Mouse (Mus musculus): ENCODE results near the gene Gzmd. TPM values are rescaled to one million over a fixed set of nuclear protein-coding genes. Genes with fewer than 3 reads are reported as not detected.
"Not testable (repeated sequence)": the region's sequence is repeated elsewhere in the genome, so short reads cannot be mapped to it uniquely, and the experiment has no call there.

Gene Gzmd
- not detected in 2 replicates for polyA plus RNA-seq (2016; fragmentation: Nextera tagmentation; extraction: Ambion mirVana)

DNA sequence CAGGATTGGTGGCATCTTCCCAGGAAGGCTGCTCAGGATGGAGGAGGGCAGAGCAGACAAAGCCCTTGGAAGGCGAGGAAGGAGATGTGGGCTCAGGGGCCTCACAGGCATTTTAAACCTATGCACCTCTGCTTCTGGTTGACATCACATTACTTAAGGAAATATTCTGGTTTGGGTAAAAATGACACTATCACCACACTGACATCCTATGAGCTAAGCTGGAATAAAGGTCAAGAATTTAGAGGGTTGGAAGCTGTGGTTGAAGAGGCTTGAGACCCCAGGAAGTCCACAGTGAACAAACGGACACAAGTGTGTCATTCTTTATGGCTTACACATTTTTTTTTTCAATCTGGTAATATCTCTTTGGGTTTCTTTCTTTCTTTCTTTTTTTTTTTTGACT is at the start of gene Gzmd:
Gene Gzmd, minus strand, starts transcription at position 101 of the 400 bp plus-strand sequence.
- WGBS, result 83% methylated on average over 2 of the region's 2 CpGs

GRCm38 (mm10) chr14:56177651-56178050 is 45.2 kb upstream of the Gzmd start:
- not testable (repeated sequence) for H3K27ac ChIP-seq; H3K9me3 ChIP-seq; H3K36me3 ChIP-seq; H3K4me1 ChIP-seq (replicated peaks); H3K27me3 ChIP-seq (ENCODE audit: insufficient read depth, poor library complexity, severe bottlenecking); H3K4me3 ChIP-seq
- peak; percentile 60 for DNase-seq (ENCODE audit: low spot score)
- WGBS, result 30% methylated on average over 8 of the region's 8 CpGs

More for the DNA sequence above, at the start of gene Gzmd:
- H3K27ac ChIP-seq; H3K27me3 ChIP-seq (ENCODE audit: insufficient read depth, poor library complexity, severe bottlenecking); H3K36me3 ChIP-seq; H3K9me3 ChIP-seq; H3K4me1 ChIP-seq (replicated peaks); H3K4me3 ChIP-seq; DNase-seq (ENCODE audit: low spot score): not testable (repeated sequence)

DNA sequence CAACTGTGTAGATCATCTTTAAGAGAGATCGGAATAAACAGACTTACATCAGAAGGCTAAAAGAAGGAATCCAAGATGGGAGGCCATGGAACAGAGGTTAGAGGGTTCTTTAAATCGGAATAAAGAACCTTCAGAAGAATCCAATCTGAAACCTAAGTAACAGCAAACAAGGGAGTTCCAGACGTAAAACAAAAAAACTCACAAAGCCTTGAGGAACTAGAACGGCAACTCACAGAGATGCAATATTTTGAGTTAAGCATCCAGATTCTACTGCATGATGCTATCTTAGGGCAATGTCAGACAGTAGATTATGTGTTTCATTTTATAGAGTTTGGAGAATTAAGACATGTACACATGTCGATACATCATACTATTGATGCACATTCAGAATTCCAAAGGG is 42.1 kb upstream of the Gzmd start, which contains the start of gene Gzmn:
Gene Gzmn, minus strand, starts transcription at position 101 of the 400 bp plus-strand sequence.
- Histone ChIP-seq H3K4me1 (replicated peaks) (no peaks in the 10 kb centered on the region), H3K4me3 (no peak within 1 kb of the TSS), H3K27ac (no peak within 1 kb of the TSS), H3K27me3 (ENCODE audit: insufficient read depth, poor library complexity, severe bottlenecking) (no peaks in the 10 kb centered on the region), H3K9me3 (no peaks in the 10 kb centered on the region), H3K36me3 (no peaks in the 10 kb centered on the region)
- 94% methylated on average over 5 of the region's 5 CpGs for WGBS
- no peak for DNase-seq (ENCODE audit: low spot score)

DNA sequence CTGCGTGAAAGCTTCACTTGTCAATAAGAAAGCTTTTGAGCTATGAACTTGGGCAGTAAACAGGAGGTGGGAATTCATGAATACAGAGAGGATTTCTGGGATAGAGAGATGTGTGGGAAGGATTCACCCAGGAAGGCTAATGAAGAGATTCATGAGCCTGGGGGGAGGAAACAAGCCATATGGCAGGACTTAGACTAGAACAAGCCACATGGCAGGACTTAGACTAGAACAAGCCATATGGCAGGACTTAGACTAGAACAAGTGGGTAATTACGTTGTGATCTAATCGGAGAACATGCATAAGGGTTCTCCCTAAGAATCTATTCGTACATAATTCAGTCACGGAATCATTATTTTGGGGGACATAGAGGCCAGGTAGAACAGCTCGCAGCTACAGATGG is 41.0 kb upstream of the Gzmd start:
- Histone ChIP-seq H3K27ac (no peak overlapping the region), H3K9me3 (no peaks in the 10 kb centered on the region), H3K36me3 (no peaks in the 10 kb centered on the region), H3K4me3 (no peak overlapping the region), H3K27me3 (ENCODE audit: insufficient read depth, poor library complexity, severe bottlenecking) (no peaks in the 10 kb centered on the region), H3K4me1 (replicated peaks) (no peaks in the 10 kb centered on the region)
- DNase-seq (ENCODE audit: low spot score), result no peak
- WGBS, result 90% methylated on average over 6 of the region's 6 CpGs

- H3K4me1 ChIP-seq (replicated peaks), result no peaks in the 10 kb centered on the region
- H3K36me3 ChIP-seq, result no peaks in the 10 kb centered on the region
- no peak overlapping the region for H3K4me3 ChIP-seq
- H3K27ac ChIP-seq, result no peak overlapping the region
- no peaks in the 10 kb centered on the region for H3K27me3 ChIP-seq (ENCODE audit: insufficient read depth, poor library complexity, severe bottlenecking)
- no peaks in the 10 kb centered on the region for H3K9me3 ChIP-seq
- 90% methylated on average over 5 of the region's 5 CpGs for WGBS
- DNase-seq (ENCODE audit: low spot score), result no peak
Observed at GRCm38 (mm10) chr14:56172744-56173143, 40.3 kb upstream of the Gzmd start.

DNA sequence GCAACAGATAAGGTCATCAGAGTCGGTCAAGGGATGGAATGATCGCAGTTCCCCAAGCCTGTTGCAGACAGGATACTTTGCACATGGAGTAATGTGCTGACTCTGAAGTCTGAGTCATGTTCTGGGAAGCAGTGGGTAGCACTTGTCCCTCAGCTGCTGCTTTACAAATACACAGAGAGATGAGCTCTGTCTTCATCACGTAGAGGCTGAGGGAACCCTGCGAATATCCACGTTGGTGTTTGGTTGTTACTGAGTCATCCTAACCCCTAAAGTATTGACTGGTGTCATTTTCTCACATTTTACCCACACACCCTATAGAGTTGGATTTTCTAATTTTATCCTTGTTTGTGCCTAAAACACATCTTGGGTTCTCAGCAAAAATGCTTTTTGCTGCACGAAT is 35.6 kb upstream of the Gzmd start:
- 81% methylated on average over 6 of the region's 6 CpGs for WGBS

DNA sequence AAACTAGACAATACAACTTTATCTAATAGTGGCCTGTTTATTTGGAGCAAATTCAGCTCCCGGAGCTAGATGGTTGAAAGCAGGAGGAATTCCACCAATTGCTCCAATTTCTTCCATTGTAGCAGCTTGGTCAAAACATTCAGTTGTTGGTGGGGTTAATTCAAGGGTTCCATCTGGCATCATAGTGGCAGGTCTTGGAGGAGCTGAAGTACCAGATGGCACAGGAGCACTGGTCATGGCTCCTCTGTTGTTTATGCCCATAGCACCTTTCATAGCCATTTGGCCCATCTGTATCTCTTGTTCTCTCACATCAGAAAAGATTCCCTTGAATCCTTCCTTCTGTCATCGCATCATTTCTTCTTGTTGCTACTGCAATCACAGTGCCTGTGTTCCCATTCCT is 29.7 kb upstream of the Gzmd start:
- Histone ChIP-seq H3K4me1 (replicated peaks) (peaks cover 4% of the 10 kb centered on the region), H3K4me3 (no peak overlapping the region), H3K27ac (no peak overlapping the region), H3K36me3 (no peaks in the 10 kb centered on the region), H3K27me3 (ENCODE audit: insufficient read depth, poor library complexity, severe bottlenecking) (no peaks in the 10 kb centered on the region), H3K9me3 (no peaks in the 10 kb centered on the region)
- 89% methylated on average over 2 of the region's 2 CpGs for WGBS
- DNase-seq (ENCODE audit: low spot score), result no peak

More for the DNA sequence above, 35.6 kb upstream of the Gzmd start:
- no peak overlapping the region for H3K27ac ChIP-seq
- DNase-seq (ENCODE audit: low spot score), result no peak
- no peaks in the 10 kb centered on the region for H3K36me3 ChIP-seq
- no peaks in the 10 kb centered on the region for H3K27me3 ChIP-seq (ENCODE audit: insufficient read depth, poor library complexity, severe bottlenecking)
- H3K4me1 ChIP-seq (replicated peaks), result peaks cover 9% of the 10 kb centered on the region
- H3K4me3 ChIP-seq, result no peak overlapping the region
- H3K9me3 ChIP-seq, result no peaks in the 10 kb centered on the region

- H3K9me3 ChIP-seq; H3K4me3 ChIP-seq; H3K27me3 ChIP-seq (ENCODE audit: insufficient read depth, poor library complexity, severe bottlenecking); H3K36me3 ChIP-seq; H3K4me1 ChIP-seq (replicated peaks); H3K27ac ChIP-seq; DNase-seq (ENCODE audit: low spot score): not testable (repeated sequence)
- WGBS, result 92% methylated on average over 2 of the region's 2 CpGs
Observed at GRCm38 (mm10) chr14:56159479-56159878, 27.1 kb upstream of the Gzmd start, which contains the start of gene Gzmg. Gene Gzmg, minus strand, starts transcription at chr14:56159579.

DNA sequence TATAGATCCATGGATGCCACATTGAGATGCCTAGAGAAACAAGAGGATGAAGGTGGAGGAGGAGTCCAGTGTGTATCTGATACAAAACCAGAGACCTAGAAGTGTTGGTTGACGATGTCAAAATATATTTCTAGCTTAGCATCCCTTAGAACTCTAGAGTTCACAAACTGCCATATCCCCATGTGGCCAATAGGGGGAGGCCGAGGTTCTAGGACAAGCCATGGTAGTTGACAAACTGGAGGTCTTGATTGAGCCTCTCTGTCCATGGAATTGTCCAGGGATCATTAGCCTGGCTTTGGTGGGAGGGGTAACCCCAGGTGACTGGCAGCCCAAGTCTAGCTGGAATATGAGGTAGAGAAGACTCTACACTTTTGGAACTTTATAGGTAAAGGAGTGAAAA is 22.9 kb upstream of the Gzmd start:
- Histone ChIP-seq H3K36me3 (no peaks in the 10 kb centered on the region), H3K27ac (no peak overlapping the region), H3K27me3 (ENCODE audit: insufficient read depth, poor library complexity, severe bottlenecking) (no peaks in the 10 kb centered on the region), H3K4me1 (replicated peaks) (no peaks in the 10 kb centered on the region), H3K4me3 (no peak overlapping the region), H3K9me3 (no peaks in the 10 kb centered on the region)
- WGBS, result 68% methylated on average over 2 of the region's 2 CpGs
- no peak for DNase-seq (ENCODE audit: low spot score)

- 85% methylated on average over 1 of the region's 1 CpGs for WGBS
- not testable (repeated sequence) for H3K9me3 ChIP-seq; H3K4me1 ChIP-seq (replicated peaks); DNase-seq (ENCODE audit: low spot score); H3K27me3 ChIP-seq (ENCODE audit: insufficient read depth, poor library complexity, severe bottlenecking); H3K4me3 ChIP-seq; H3K36me3 ChIP-seq; H3K27ac ChIP-seq
Observed at GRCm38 (mm10) chr14:56133675-56134074, 1.3 kb upstream of the Gzmd start.

- Histone ChIP-seq H3K27me3 (ENCODE audit: insufficient read depth, poor library complexity, severe bottlenecking) (no peaks in the 10 kb centered on the region), H3K4me1 (replicated peaks) (no peaks in the 10 kb centered on the region), H3K9me3 (no peaks in the 10 kb centered on the region), H3K36me3 (no peaks in the 10 kb centered on the region), H3K4me3 (no peak overlapping the region), H3K27ac (no peak overlapping the region)
- 45% methylated on average over 3 of the region's 3 CpGs for WGBS
- DNase-seq (ENCODE audit: low spot score), result no peak
Observed at GRCm38 (mm10) chr14:56128341-56128740, 4.1 kb downstream of the Gzmd start.

- Histone ChIP-seq H3K27ac (no peak overlapping the region), H3K9me3 (no peaks in the 10 kb centered on the region), H3K36me3 (no peaks in the 10 kb centered on the region), H3K27me3 (ENCODE audit: insufficient read depth, poor library complexity, severe bottlenecking) (no peaks in the 10 kb centered on the region), H3K4me3 (no peak overlapping the region), H3K4me1 (replicated peaks) (no peaks in the 10 kb centered on the region)
- 85% methylated on average over 3 of the region's 3 CpGs for WGBS
- no peak for DNase-seq (ENCODE audit: low spot score)
Observed at GRCm38 (mm10) chr14:56123516-56123915, 8.9 kb downstream of the Gzmd start.

DNA sequence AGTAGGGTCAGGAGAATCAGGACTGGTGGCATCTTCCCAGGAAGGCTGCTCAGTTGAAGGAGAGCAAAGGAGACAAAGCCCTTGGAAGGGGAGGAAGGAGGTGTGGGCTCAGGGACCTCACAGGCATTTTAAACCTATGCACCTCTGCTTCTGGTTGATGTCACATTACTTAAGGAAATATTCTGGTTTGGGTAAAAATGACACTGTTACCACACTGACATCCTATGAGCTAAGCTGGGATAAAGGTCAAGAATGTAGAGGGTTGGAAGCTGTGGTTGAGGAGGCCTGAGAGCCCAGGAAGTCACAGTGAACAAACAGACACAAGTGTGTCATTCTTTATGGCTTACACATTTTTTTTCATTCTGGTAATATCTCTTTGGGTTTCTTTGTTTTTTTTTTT is 11.9 kb downstream of the Gzmd start, which contains the start of gene Gzme:
Gene Gzme, minus strand, starts transcription at position 101 of the 400 bp plus-strand sequence.
- H3K4me1 ChIP-seq (replicated peaks), result peaks cover 6% of the 10 kb centered on the region
- no peak for DNase-seq (ENCODE audit: low spot score)
- no peaks in the 10 kb centered on the region for H3K9me3 ChIP-seq
- H3K27ac ChIP-seq, result no peak within 1 kb of the TSS
- H3K36me3 ChIP-seq, result no peaks in the 10 kb centered on the region
- no peak within 1 kb of the TSS for H3K4me3 ChIP-seq
- no peaks in the 10 kb centered on the region for H3K27me3 ChIP-seq (ENCODE audit: insufficient read depth, poor library complexity, severe bottlenecking)
